Mouse (Mus musculus): ENCODE measurements around the gene Ppm1d. TPM values are rescaled to one million over a fixed set of nuclear protein-coding genes. Genes with fewer than 3 reads are reported as not detected.
A peak's percentile ranks its signal among the peaks of the same experiment; 100 is the strongest.

Gene Ppm1d
- total RNA-seq, 4 experiments from 2014 or later, result 14.6 to 20.0 (median 16.4) TPM

DNA sequence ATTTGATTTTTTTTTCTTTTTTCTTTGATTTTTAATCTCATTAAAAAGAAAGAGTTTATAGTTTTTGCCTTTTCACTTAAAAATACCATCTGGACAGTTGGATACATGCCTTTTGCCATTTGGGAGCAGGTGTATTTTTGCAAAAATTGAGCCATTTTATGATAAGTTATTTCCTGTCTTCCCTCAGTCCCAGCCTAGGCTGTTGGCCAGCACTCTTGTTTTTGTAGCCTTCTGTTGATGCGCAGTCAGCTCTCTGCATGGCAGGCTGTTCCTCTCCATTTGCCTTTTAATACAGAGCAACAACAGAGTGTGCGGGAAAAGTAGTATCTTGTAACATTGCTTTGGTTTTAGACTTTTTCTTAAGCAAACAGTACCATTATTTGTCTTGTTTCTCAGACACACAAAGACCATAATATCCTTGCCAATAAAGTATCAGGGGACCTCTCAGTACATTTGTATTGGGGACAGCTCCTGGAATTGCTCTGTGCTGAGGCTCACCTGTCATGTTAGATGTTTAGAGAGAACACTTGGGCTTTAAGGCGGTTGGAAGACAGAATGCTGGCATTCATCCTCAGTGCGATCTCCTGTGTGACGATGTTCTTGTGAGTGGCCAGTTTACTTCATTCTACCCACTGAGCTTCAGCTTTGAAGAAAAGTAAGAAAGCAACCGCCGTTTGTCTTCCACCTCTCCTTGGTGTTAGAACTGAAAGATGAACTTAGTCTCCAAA, 18.3 kb downstream of the Ppm1d start:
- DNase-seq, result no peak

DNA sequence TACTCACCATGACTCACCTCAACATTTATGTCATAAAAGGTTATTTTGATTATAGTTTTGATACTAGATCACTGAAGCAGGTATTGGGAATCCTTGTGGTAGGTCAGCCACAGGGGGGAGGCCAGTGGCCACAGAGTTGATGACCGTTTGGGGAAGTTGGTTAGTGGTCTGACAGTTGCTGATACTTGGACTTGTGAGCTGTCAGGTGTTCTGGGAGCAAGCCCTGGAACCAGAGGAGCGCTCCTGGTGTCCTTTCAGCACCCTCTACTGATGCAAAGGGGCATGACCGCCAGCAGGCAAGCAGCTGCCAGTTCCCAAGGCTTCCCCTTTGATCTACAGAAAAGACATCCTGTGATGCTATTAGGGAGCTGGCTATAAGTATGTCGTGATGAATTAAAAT, 23.7 kb downstream of the Ppm1d start:
- peak; percentile 25 for DNase-seq

DNA sequence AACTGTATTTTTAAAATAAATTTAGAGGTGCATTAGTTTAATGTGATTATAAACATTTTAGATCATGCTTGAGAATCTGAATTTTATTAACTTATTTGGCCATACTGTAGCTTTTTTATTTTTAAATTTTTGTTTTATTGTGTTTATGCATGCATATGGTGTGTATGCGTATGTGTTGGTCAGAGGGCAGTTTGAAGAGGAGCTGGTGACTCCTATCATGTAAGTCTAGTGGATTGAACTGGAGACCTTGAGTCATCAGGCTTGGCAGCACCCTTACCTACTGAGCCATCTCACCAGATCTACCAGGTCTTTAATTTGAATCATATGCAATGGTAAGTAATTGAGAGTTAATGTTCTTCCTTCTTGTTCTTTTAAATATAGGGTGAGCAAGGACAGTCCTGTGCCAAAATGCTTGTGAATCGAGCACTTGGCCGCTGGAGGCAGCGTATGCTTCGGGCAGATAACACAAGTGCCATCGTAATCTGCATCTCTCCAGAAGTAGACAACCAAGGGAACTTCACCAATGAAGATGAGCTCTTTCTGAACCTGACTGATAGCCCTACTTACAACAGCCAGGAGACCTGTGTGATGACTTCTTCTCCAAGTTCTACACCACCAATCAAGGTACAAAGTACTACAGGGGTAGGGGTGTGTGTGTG, 28.3 kb downstream of the Ppm1d start:
- DNase-seq, result no peak

DNA sequence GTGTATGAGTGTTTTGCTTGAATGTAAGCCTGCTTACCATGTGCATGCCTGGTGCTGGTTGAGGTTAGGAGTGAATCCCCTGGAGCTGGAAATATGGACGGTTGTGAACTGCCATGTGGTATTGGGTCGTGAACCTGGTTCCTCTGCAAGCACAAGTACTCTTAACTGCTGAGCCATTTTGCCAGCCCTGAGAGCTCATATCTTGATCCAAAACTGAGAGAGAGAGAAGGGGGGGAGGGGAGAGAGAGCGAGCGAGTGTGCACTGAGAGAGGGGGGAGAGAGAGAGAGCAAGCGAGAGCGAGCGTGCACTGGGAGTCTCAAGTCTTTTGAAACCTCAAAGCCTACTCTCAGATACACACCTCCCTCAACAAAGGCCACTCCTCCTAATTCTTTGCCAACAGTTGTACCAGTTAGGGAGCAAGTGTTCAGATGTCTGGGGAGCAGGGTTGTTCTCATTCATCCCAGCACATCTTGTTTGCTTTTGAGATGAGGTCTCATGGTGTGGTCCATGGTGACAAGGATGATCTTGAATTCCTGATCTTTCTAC, 29.1 kb downstream of the Ppm1d start:
- no peak for DNase-seq

DNA sequence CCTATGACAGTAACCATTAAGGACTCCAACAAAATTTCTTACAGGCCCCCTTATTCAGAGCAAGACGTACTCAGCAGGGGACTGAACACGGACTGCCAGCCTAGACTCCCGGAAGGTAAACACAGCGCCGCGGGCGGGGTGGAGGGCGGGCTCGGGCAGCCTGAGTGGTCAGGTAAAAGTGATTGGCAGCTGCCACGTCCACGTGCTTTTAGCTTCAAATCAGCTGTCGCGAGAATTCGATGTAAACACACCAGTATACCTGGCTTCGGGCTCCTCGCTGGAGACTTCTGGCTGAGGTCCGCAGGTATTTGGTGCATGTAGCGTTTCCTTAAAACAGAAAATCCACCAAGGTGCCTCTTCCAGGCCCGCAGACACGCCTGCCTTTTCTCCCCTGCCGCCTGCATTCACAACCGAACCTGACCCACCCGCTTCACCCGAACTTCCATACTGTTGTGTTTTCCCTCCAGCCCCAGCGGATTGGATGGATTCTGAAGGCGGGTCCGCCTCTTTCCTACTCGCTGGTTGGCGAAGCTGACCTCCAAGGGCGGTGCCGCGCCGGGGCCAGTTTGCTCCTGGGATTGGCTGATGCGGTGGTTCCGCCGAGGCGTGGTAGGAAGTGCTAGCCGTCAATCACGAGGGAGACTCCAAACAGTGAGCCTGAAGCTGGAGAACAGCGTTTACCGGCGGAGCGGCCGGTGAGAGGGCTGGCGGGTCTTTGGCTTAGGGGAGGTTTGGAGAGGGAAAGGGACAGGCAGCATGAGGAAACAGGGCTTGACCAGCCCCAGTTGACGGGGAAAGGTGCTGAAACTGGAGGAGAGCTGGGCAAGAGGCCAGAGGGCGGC, 41.7 kb downstream of the Ppm1d start, which contains the start of gene Bcas3:
Bcas3 (plus strand) TSS at position 629 of the 842 bp plus-strand sequence.
- DNase-seq, result peak; percentile 99

DNA sequence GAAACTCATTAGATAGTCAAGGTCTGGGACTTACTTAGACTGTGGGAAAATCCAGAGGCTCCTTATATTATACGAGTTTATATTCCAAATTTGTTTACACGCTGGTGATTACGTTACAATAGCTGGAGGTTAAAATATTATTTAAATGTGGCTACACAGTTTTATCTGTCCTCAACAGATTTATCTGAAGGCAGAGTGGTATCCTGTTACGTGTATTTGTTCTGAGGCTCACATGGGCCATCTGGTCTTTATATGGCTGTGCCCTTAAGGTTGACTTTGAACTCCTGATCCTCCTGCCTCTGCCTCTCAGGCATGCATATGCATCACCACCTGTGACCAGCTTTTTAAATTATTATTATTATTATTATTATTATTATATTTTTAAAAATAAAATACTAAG, 42.8 kb downstream of the Ppm1d start:
- DNase-seq, result no peak

DNA sequence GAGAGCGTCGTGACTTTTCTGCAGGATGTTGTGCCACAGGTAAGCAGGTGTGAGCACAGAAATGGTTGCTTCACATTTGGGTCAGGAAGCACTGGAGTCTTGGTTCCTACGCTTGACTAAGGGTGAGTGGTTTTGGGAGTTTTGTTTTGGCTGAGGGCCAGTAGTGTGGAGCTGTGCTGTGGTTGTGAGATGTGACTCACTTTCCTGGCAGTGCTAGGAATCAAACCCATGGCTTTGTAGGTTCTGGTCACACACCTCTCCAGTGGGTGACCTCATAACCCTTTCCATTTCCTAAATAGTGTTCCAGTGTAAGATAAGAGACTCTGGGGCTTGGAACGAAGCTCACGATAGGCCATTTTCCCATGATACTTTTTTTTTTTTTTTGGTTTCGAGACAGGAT, 48.6 kb downstream of the Ppm1d start:
- DNase-seq, result no peak

DNA sequence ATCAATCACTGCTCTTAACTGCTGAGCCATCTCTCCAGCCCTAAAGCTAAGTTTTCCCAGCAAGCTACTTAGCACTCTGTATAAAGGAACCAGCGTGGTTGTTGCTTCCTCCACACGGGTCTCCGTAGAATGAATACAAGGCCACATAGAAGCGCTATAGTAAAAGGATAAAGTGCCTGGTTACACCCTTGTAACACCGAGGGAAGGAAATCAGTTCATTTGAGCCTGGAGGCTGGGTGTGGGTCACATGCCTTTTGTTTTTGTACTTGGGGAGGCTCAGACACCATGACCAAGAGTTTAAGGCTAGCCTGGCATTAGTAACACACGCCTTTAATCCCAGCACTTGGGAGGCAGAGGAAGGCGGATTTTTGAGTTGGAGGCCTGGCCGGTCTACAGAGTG, 50.6 kb downstream of the Ppm1d start:
- no peak for DNase-seq

DNA sequence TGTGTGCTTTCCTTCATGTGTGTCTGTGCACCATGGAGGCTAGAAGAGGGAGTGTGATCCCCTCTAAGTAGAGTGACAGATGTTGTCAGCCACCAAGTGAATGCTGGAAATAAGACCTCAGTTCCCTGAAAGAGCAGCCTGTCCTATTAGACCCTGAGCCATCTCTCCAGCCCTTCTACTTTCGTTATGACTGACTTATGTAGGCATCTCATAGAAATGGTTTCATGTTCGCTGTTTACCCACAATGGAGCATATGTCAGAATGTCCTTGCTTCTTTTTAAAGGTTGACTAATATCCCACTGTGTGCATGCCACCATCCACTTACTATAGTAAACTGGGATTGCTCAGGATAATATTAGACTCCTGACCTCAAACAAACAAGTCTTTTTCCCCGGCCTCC, 55.1 kb downstream of the Ppm1d start:
- no peak for DNase-seq

DNA sequence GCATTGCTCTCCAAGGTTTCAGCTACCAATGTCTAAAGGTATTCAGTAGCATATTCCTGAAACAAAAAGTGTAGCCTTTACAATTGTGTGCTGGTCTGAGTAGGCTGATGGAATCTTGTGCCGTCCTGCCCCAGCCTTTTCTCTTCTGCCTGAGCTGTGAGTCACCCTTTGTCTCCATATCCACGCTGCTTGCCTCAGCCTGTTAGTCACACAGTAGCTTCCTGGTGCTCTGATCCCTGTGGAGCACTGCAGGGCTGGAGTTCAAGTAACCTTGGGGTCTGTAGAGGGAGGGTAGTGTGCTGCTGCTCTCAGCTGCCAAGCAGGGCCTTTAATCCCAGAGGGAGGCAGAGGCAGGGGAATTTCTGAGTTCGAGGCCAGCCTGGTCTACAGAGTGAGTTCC, 56.8 kb downstream of the Ppm1d start:
- peak; percentile 44 for DNase-seq

DNA sequence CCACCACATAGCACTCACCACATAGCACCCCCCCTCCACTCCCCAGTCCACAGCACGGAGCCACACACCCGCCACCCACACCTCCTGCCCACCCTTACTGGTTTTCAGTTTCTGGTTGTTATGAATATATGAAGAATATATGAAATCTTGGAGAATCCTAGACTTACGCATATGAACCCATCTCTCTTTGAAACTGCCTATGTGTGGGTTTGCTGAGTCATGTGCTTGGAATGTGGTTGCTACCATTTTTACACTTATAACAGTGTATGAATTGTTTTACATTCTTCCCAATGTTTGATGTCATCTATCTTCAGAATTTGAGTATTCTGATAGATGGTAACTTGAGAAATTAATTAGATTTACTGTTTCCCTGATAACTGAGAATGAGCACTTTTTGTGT, 68.0 kb downstream of the Ppm1d start:
- no peak for DNase-seq

DNA sequence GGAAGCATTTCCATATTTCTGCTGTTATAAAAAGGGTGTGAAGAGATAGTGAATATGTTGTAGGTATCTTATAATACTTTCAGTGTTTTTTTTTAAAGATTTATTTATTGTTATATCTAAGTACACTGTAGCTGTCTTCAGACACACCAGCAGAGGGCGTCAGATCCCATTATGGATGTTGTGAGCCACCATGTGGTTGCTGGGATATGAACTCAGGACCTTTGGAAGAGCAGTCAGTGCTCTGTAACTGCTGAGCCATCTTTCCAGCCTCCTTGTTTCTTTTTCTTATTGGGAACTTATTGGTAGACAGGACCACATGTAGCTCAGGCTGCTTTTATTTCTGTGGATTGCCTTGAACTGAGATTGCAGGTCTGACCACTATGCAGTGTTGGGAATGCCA, 69.0 kb downstream of the Ppm1d start:
- no peak for DNase-seq

DNA sequence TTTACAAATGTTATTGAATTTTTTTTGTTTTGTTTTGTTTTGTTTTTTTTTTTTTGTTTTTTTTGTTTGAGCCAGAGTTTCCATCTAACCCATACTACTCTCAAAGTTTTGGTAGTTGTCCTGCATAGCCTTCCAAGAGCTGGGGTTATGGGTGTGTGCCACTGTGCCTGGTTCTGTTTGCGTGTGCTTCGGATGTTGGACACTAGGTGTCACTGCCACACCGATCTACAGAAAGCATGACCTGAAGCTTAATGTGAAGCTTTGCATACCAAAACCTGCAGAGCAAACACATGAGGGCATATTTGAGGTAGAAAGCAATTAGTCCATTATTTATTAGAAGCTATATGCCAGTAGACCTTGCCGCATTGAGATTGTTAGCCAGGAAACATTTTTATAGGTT, 71.0 kb downstream of the Ppm1d start:
- DNase-seq, result peak; percentile 43

DNA sequence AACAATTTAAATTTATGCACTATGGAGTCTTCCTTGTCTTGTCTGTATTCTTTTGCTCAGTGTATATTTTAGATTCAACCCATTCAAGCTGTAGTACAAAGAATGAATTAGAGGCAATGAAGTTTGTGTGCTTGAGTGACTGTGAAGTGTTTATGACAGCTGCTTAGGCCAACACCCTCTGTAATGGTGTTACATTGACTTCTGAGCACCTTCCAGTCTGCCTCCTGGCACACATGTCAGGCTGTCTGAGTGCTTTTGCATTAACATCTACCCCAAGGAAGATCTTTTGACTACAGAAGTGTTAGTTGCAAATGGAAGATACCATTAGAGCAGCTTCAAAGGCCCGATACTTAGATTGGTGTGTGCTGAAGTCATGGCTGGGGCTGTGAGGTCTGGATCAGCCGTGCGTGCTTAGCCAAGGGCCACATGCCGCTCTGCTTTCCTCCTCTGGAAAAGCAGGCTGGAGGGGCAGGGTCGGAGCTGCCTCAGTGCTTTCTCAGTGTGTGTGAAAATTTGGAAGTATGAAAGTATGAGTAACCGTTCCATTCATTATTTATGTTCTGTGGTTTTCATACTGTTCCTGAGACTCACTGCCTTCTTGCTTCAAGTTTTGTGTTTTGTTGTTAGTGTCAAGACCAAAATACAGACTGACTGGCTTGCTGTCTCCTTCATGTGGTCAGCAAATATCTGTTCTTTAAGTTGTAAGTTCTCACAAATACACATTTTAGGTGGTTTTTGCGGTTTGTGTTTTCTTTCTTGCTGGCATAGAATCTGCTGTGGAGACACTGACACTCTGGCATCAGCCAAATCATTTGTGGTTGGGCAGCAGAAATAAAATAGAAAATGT, 73.2 kb downstream of the Ppm1d start:
- DNase-seq, result no peak

DNA sequence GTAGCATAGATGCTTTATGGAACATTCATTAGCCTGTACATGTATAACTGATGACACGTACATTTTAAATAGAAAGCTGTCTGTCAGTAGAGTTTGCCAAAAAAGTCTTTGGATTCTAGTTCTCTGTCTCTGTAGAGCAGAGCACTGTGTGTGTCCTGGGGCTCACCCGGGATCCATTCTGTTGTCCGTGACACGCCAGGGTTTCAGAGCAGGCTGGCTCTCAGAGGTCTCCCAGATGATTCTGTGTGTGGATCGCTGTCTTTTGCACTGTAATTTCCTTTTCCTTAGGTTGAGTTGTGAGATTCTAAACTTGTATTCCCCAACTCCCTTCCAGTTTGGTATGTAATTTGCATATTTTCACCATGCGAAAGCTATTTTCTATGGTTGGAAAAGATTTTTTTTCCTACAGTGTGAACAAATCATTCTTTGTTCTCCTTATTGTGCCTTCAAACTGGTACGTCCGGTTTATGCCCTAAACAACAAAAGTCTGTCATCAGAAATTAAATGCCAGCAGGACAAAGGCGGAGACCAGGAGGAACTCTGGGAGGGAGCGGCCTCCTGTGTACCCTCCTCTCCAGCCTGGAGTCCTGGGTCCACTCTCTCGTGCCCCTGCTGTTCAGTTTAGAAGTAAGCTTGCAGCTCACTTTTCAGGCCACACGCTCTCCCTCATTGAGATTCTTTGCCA, 81.3 kb downstream of the Ppm1d start:
- DNase-seq, result no peak

DNA sequence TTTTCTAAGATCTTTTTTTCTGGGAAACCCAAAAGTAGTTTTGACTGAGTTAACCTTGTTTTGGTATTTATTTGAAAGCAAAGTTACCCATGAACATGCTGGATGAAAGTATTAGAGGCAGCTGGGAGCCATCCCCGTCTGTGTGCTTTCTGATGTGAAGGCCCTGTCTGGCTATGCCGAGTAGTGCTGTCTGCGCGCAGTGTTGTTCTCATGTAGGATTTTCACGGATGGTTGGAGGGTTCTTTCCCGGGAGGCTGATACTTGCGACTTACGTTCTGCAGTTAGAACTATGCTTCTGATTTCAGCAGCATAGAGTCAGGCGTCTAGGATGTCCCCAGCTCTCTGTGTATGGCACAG, 81.8 kb downstream of the Ppm1d start:
- DNase-seq, result no peak

DNA sequence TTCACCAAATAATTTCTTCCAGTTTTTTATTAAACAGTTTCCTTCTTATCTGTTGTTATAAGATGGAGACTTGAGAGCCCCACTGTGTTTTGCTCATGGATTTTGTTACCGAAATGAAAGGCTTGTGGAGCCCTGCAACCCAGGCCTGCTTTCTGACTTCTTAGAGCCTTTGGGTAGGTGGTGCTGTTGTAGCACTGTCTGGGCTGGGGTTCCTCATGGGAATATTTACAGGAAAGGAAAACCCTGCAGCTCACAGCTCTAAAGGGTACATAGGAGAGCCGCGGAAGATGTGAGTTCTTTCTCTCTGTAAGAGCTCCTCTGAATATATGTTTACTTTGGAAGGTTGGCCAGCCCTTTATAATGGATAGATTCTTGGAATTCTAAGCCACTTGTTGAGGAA, 82.9 kb downstream of the Ppm1d start:
- DNase-seq, result no peak

DNA sequence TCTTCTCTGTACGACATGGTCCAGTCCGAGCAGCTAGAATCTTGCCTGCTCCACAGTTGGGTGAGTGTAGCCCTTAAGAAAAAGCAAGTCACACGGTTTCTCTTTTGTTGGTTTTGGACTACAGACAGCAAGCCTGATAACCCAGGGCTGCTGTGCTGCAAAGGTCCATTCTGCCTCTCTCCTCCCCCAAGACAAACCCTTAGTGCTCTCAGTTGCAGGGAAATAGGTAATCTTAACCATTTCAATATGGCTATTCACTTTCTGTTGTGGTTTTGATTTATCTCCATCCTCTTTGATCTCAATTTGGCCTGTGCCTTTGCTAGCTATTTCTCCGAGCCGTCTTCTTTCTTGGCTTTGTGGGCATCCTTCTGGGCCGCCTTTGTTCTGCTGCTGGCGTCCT, 84.3 kb downstream of the Ppm1d start:
- no peak for DNase-seq
